ENCODE assay signal across 9 mouse cellular contexts in the genomic region with DNA sequence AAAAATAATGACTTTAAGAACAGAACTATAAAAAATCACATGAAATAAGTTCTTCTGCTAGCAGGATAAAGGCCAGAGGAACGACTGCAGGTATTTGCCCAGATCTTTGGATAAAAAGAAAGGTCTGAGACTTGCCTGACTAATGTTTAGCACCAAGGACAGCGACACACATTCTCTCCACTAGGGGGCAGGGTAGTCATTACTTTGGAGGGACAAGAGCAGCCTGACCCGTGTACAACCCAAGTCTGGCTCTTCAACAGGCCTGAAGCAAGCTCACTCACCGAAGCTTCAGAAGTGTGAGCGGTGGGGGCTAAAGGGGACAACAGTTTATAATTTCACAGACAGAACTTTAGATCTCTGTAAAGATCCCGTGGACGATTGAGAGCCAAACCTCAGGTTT.
DNase-seq lines count a peak whose midpoint lies in the region; ATAC-seq lines count a peak whose summit lies in the region.
"Had no signal": no experiment of that assay in that cellular context is flagged by ENCODE, and none has a peak within 500 bp of the region (broad histone marks: within the 10 kb centered on the region; RNA-seq: fewer than 3 reads in every experiment).

No protein-coding gene starts in this region.

- H3K27me3 ChIP-seq in embryonic facial prominence, embryonic 11.5 days (ENCODE audit: control insufficient read depth, insufficient read depth, low read length): no peaks in the 10 kb centered on the region
- H3K27me3 ChIP-seq in heart, embryonic 10.5 days (ENCODE audit: insufficient read depth, poor library complexity, severe bottlenecking): no peaks in the 10 kb centered on the region
- H3K27me3 ChIP-seq: limb, embryonic 13.5 days had no signal

- 0 out of 2 replicates have a peak, but pooled peaks have one; percentile 44 for ATAC-seq in embryonic facial prominence, embryonic 11.5 days (replicated peaks; ENCODE audit: insufficient number of reproducible peaks, low FRiP score, low TSS enrichment, low read depth)

- H3K4me1 ChIP-seq in embryonic facial prominence, embryonic 11.5 days (ENCODE audit: control insufficient read depth, insufficient read depth, low read length): no peaks in the 10 kb centered on the region
- no peaks in the 10 kb centered on the region for H3K4me1 ChIP-seq in heart, embryonic 10.5 days
- H3K4me1 ChIP-seq: limb, embryonic 13.5 days had no signal

- no peaks in the 10 kb centered on the region for H3K36me3 ChIP-seq in embryonic facial prominence, embryonic 11.5 days (replicated peaks; ENCODE audit: control insufficient read depth, insufficient read depth, low read depth, low read length)
- no peaks in the 10 kb centered on the region for H3K36me3 ChIP-seq in heart, embryonic 10.5 days
- H3K36me3 ChIP-seq: limb, embryonic 13.5 days had no signal

- peak; percentile 87 for DNase-seq in ES-CJ7 (ENCODE audit: low read depth, low spot score)
- DNase-seq in adrenal gland, postnatal 4 days (ENCODE audit: low spot score in 2 of 2): peak; percentile 69 to 75
- DNase-seq in embryonic facial prominence, embryonic 11.5 days (ENCODE audit: low spot score): peak; percentile 93
- DNase-seq in heart, embryonic 10.5 days (ENCODE audit: low spot score): peak; percentile 81
- DNase-seq in layer of hippocampus, adult 11-12 months (ENCODE audit: low spot score): peak; percentile 92
- peak; percentile 90 for DNase-seq in lung, postnatal 10 days
- DNase-seq in right cerebral cortex, adult 18-20 months: peak; percentile 84
- DNase-seq in urinary bladder, adult 2 months (ENCODE audit: low spot score): peak; percentile 61

- no peak overlapping the region for H3K9ac ChIP-seq in embryonic facial prominence, embryonic 11.5 days (replicated peaks; ENCODE audit: low read length)
- H3K9ac ChIP-seq: limb, embryonic 13.5 days had no signal

- H3K9me3 ChIP-seq in embryonic facial prominence, embryonic 11.5 days (replicated peaks; ENCODE audit: control insufficient read depth, low read length): no peaks in the 10 kb centered on the region
- H3K9me3 ChIP-seq in heart, embryonic 10.5 days: no peaks in the 10 kb centered on the region
- H3K9me3 ChIP-seq: limb, embryonic 13.5 days had no signal

- H3K4me2 ChIP-seq in embryonic facial prominence, embryonic 11.5 days (ENCODE audit: low read depth, low read length): no peak overlapping the region
- H3K4me2 ChIP-seq: limb, embryonic 13.5 days had no signal

- WGBS in embryonic facial prominence, embryonic 11.5 days: 31% methylated on average over 7 of the region's 7 CpGs
- 32% methylated on average over 7 of the region's 7 CpGs for WGBS in heart, embryonic 10.5 days

- H3K27ac ChIP-seq in embryonic facial prominence, embryonic 11.5 days (replicated peaks; ENCODE audit: low read depth, low read length): no peak overlapping the region
- H3K27ac ChIP-seq in heart, embryonic 10.5 days: no peak overlapping the region
- H3K27ac ChIP-seq: limb, embryonic 13.5 days had no signal

- no peak overlapping the region for H3K4me3 ChIP-seq in embryonic facial prominence, embryonic 11.5 days (ENCODE audit: low read depth, low read length)
- no peak overlapping the region for H3K4me3 ChIP-seq in heart, embryonic 10.5 days
- H3K4me3 ChIP-seq: limb, embryonic 13.5 days had no signal
